Mouse (Mus musculus): Measurements from ENCODE around the gene Gjc2.

GRCm38 (mm10) chr11:59149302-59149701 is 33.7 kb downstream of the Gjc2 start:
- no peak for TF ChIP-seq CTCF (IDR thresholded peaks at IDR 0.05; ENCODE audit: control insufficient read depth, insufficient read depth, insufficient replicate concordance, low read depth, low read length)
- no peak for TF ChIP-seq POLR2A (IDR thresholded peaks at IDR 0.05; ENCODE audit: control insufficient read depth, low read depth, low read length)

Data from testis, adult 2 months (tissue).